Mouse (Mus musculus) heart, adult 2 months (tissue): Measurements from ENCODE around the gene Limk2.

Source experiments
- EP300 ChIP-seq: fragments of 200-500 bp; IDR thresholded peaks from 2 replicates; pipeline ENCODE4 v1.6.1; 2011; ENCODE audit warnings: low read depth, low read length, control low read depth; ENCODE audit not compliant: insufficient read depth
- POLR2A ChIP-seq: fragments of 200-500 bp; IDR thresholded peaks from 2 replicates; pipeline ENCODE4 v1.6.1; 2011; ENCODE audit warnings: mild to moderate bottlenecking, low read depth, low read length, control low read depth; ENCODE audit not compliant: insufficient read depth

GRCm38 (mm10) chr11:3313294-3313693, 95.7 kb downstream of the Limk2 start:
- TF ChIP-seq EP300 (no peak), POLR2A (no peak)
